ENCODE assay signal across 8 mouse cellular contexts in the genomic region with DNA sequence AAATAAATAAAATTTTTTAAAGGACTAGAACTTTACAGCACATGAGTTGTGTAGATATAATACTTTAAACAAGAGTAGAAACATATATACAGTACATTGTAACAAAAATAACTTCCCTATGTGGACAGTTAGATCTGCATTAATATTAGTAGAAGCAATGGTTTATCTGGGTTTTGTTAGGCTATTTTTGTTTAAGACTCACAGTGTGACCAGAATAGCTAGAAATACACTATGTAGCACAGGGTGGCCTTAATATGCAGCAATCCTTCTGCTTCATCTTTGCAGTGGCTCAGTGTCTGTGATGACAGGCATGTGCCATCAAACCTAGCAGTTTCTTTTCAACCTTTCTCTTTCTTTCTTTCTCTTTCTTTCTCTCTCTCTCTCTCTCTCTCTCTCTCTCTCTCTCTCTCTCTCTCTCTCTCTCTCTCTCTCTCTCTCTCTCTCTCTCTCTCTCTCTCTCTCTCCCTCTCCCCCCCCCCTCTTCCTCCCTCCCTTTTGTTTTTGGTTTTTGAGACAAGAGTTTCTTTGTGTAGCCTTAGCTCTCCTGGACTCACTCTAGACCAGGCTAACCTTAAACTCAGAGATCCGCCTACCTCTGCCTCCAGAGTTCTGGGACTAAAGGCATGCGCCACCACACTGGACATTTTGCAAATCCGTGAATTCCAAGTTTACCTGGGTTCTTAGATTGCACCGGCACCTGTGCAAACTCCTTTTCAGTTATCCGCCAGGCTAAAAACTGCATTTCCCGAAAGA. TPM values are rescaled to one million over a fixed set of nuclear protein-coding genes. Genes with fewer than 3 reads are reported as not detected.
DNase-seq lines count a peak whose midpoint lies in the region; ATAC-seq lines count a peak whose summit lies in the region.

No protein-coding gene starts in this region.

- H3K9me3 ChIP-seq in lung, embryonic 15.5 days: no peaks in the 10 kb centered on the region
- H3K9me3 ChIP-seq in embryonic facial prominence, embryonic 11.5 days (replicated peaks; ENCODE audit: control insufficient read depth, low read length): no peaks in the 10 kb centered on the region
- H3K9me3 ChIP-seq in intestine, embryonic 14.5 days (ENCODE audit: control insufficient read depth, low read length): no peaks in the 10 kb centered on the region
- H3K9me3 ChIP-seq in neural tube, embryonic 13.5 days: no peaks in the 10 kb centered on the region

- no peaks in the 10 kb centered on the region for H3K27me3 ChIP-seq in lung, embryonic 15.5 days
- no peaks in the 10 kb centered on the region for H3K27me3 ChIP-seq in embryonic facial prominence, embryonic 11.5 days (ENCODE audit: control insufficient read depth, insufficient read depth, low read length)
- no peaks in the 10 kb centered on the region for H3K27me3 ChIP-seq in intestine, embryonic 14.5 days (replicated peaks; ENCODE audit: control insufficient read depth, insufficient read depth, low read length)
- no peaks in the 10 kb centered on the region for H3K27me3 ChIP-seq in neural tube, embryonic 13.5 days

- ATAC-seq in lung, embryonic 15.5 days (ENCODE audit: borderline replicate concordance, extremely low read depth, low FRiP score, low TSS enrichment): peak; percentile 61; the same call in 1 of the 2 replicates
- ATAC-seq in embryonic facial prominence, embryonic 11.5 days (replicated peaks; ENCODE audit: insufficient number of reproducible peaks, low FRiP score, low TSS enrichment, low read depth): peak; percentile 71
- peak; percentile 63 for ATAC-seq in intestine, embryonic 14.5 days (replicated peaks; ENCODE audit: low FRiP score, low TSS enrichment, low read depth)
- peak; percentile 70 for ATAC-seq in neural tube, embryonic 13.5 days (ENCODE audit: low read depth)

- peaks cover 10% of the 10 kb centered on the region for H3K4me1 ChIP-seq in lung, embryonic 15.5 days
- no peaks in the 10 kb centered on the region for H3K4me1 ChIP-seq in embryonic facial prominence, embryonic 11.5 days (ENCODE audit: control insufficient read depth, insufficient read depth, low read length)
- peaks cover 9% of the 10 kb centered on the region for H3K4me1 ChIP-seq in intestine, embryonic 14.5 days (replicated peaks; ENCODE audit: control insufficient read depth, insufficient read depth, low read length)
- peaks cover 24% of the 10 kb centered on the region for H3K4me1 ChIP-seq in neural tube, embryonic 13.5 days (replicated peaks)

- DNase-seq in lung, postnatal 36 days: no peak
- DNase-seq in embryonic facial prominence, embryonic 11.5 days (ENCODE audit: low spot score): no peak
- no peak for DNase-seq in intestine, embryonic 14.5 days (ENCODE audit: low spot score)
- DNase-seq in layer of hippocampus, adult 9-10 months (ENCODE audit: low spot score): no peak
- no peak for DNase-seq in embryo, embryonic 10.5 days (ENCODE audit: low spot score)
- no peak for DNase-seq in layer of hippocampus, adult 8-10 months (ENCODE audit: low spot score in 2 of 2)

- peak overlapping the region; percentile 90 for H3K4me3 ChIP-seq in lung, embryonic 15.5 days
- peak overlapping the region; percentile 82 for H3K4me3 ChIP-seq in embryonic facial prominence, embryonic 11.5 days (ENCODE audit: low read depth, low read length)
- H3K4me3 ChIP-seq in intestine, embryonic 14.5 days (ENCODE audit: low read depth, low read length): peak overlapping the region; percentile 71
- H3K4me3 ChIP-seq in neural tube, embryonic 13.5 days: peak overlapping the region; percentile 71

- WGBS in lung, embryonic 15.5 days: 0% methylated on average over 6 of the region's 6 CpGs
- WGBS in embryonic facial prominence, embryonic 11.5 days: 0% methylated on average over 6 of the region's 6 CpGs
- WGBS in intestine, embryonic 14.5 days: 0% methylated on average over 6 of the region's 6 CpGs
- 1% methylated on average over 6 of the region's 6 CpGs for WGBS in neural tube, embryonic 13.5 days

- H3K9ac ChIP-seq in lung, embryonic 15.5 days: peak overlapping the region; percentile 84
- peak overlapping the region; percentile 85 for H3K9ac ChIP-seq in embryonic facial prominence, embryonic 11.5 days (replicated peaks; ENCODE audit: low read length)
- 0 out of 2 replicates have a peak overlapping the region, but pooled peaks have one; percentile 27 for H3K9ac ChIP-seq in intestine, embryonic 14.5 days (ENCODE audit: low read length)
- H3K9ac ChIP-seq in neural tube, embryonic 13.5 days: peak overlapping the region; percentile 87

- peaks cover 32% of the 10 kb centered on the region for H3K36me3 ChIP-seq in lung, embryonic 15.5 days
- peaks cover 10% of the 10 kb centered on the region for H3K36me3 ChIP-seq in embryonic facial prominence, embryonic 11.5 days (replicated peaks; ENCODE audit: control insufficient read depth, insufficient read depth, low read depth, low read length)
- peaks cover 35% of the 10 kb centered on the region for H3K36me3 ChIP-seq in intestine, embryonic 14.5 days (ENCODE audit: control insufficient read depth, insufficient read depth, low read length)
- H3K36me3 ChIP-seq in neural tube, embryonic 13.5 days: peaks cover 32% of the 10 kb centered on the region

- H3K4me2 ChIP-seq in lung, embryonic 15.5 days: peak overlapping the region; percentile 90
- peak overlapping the region; percentile 19 for H3K4me2 ChIP-seq in embryonic facial prominence, embryonic 11.5 days (ENCODE audit: low read depth, low read length)
- H3K4me2 ChIP-seq in intestine, embryonic 14.5 days (ENCODE audit: low read length): peak overlapping the region; percentile 53
- H3K4me2 ChIP-seq in neural tube, embryonic 13.5 days: peak overlapping the region; percentile 94

- H3K27ac ChIP-seq in lung, embryonic 15.5 days: peak overlapping the region; percentile 85; the same call in 1 of the 2 replicates
- no peak overlapping the region for H3K27ac ChIP-seq in embryonic facial prominence, embryonic 11.5 days (replicated peaks; ENCODE audit: low read depth, low read length)
- no peak overlapping the region for H3K27ac ChIP-seq in intestine, embryonic 14.5 days (ENCODE audit: low read depth)
- no peak overlapping the region for H3K27ac ChIP-seq in neural tube, embryonic 13.5 days (replicated peaks)

RNA-seq across cellular contexts. Expression of gene Psmc3, which starts 0.5 kb away (rescaled TPM):
- polyA plus RNA-seq in lung, embryonic 15.5 days (2015; fragmentation: Nextera tagmentation; extraction: Ambion mirVana): 254 and 278 TPM in 2 replicates
- 388 and 406 TPM in 2 replicates for polyA plus RNA-seq in embryonic facial prominence, embryonic 11.5 days (2014; fragmentation: Nextera tagmentation; extraction: Ambion mirVana)
- 280 and 322 TPM in 2 replicates for polyA plus RNA-seq in intestine, embryonic 14.5 days (2014; fragmentation: Nextera tagmentation; extraction: Ambion mirVana)
- 235 and 246 TPM in 2 replicates for polyA plus RNA-seq in neural tube, embryonic 13.5 days (2015; fragmentation: Nextera tagmentation; extraction: Ambion mirVana)
- 100 to 1,000 TPM; 180 to 209 (median 206) TPM for total RNA-seq in layer of hippocampus, adult 8-10 months (2022)

RNA-seq across cellular contexts. Expression of gene Slc39a13, which starts 16.9 kb away (rescaled TPM):
- 34.6 and 40.2 TPM in 2 replicates for polyA plus RNA-seq in lung, embryonic 15.5 days (2015; fragmentation: Nextera tagmentation; extraction: Ambion mirVana)
- polyA plus RNA-seq in embryonic facial prominence, embryonic 11.5 days (2014; fragmentation: Nextera tagmentation; extraction: Ambion mirVana): 22.0 and 22.1 TPM in 2 replicates
- polyA plus RNA-seq in intestine, embryonic 14.5 days (2014; fragmentation: Nextera tagmentation; extraction: Ambion mirVana): 29.7 and 32.3 TPM in 2 replicates
- polyA plus RNA-seq in neural tube, embryonic 13.5 days (2015; fragmentation: Nextera tagmentation; extraction: Ambion mirVana): 31.1 and 31.5 TPM in 2 replicates
- 10 to 100 TPM; 28.7 to 40.0 (median 33.1) TPM for total RNA-seq in layer of hippocampus, adult 8-10 months (2022)

RNA-seq across cellular contexts. Expression of gene Rapsn, which starts 17.9 kb away (rescaled TPM):
- 0.91 and 1.9 TPM in 2 replicates for polyA plus RNA-seq in lung, embryonic 15.5 days (2015; fragmentation: Nextera tagmentation; extraction: Ambion mirVana)
- 3.5 and 4.5 TPM in 2 replicates for polyA plus RNA-seq in embryonic facial prominence, embryonic 11.5 days (2014; fragmentation: Nextera tagmentation; extraction: Ambion mirVana)
- polyA plus RNA-seq in intestine, embryonic 14.5 days (2014; fragmentation: Nextera tagmentation; extraction: Ambion mirVana): 0.55 and 1.5 TPM in 2 replicates
- polyA plus RNA-seq in neural tube, embryonic 13.5 days (2015; fragmentation: Nextera tagmentation; extraction: Ambion mirVana): 2.1 and 3.0 TPM in 2 replicates
- under 1 TPM in 2 of 4 experiments, not detected in 2; 0.36 to 0.47 TPM for total RNA-seq in layer of hippocampus, adult 8-10 months (2022)

RNA-seq across cellular contexts. Expression of gene Spi1, which starts 28.8 kb away (rescaled TPM):
- 6.9 and 8.7 TPM in 2 replicates for polyA plus RNA-seq in lung, embryonic 15.5 days (2015; fragmentation: Nextera tagmentation; extraction: Ambion mirVana)
- polyA plus RNA-seq in embryonic facial prominence, embryonic 11.5 days (2014; fragmentation: Nextera tagmentation; extraction: Ambion mirVana): 3.0 and 3.6 TPM in 2 replicates
- 5.3 and 6.9 TPM in 2 replicates for polyA plus RNA-seq in intestine, embryonic 14.5 days (2014; fragmentation: Nextera tagmentation; extraction: Ambion mirVana)
- polyA plus RNA-seq in neural tube, embryonic 13.5 days (2015; fragmentation: Nextera tagmentation; extraction: Ambion mirVana): 5.2 and 6.0 TPM in 2 replicates
- total RNA-seq in layer of hippocampus, adult 8-10 months (2022): 10 to 100 TPM in 2 of 4 experiments, 1 to 10 TPM in 2; 3.8 to 17.2 (median 9.7) TPM

Comparison
In these comparisons a context has a peak if more than half of its experiments do, and no peak if none do; other contexts are left out.
1. H3K4me2 ChIP-seq: peak in every context shown above with its lines; median percentile 94 in neural tube, embryonic 13.5 days; 90 in lung, embryonic 15.5 days; 53 in intestine, embryonic 14.5 days; 19 in embryonic facial prominence, embryonic 11.5 days.
2. H3K9ac ChIP-seq: peak in every context shown above with its lines; median percentile 87 in neural tube, embryonic 13.5 days; 85 in embryonic facial prominence, embryonic 11.5 days; 84 in lung, embryonic 15.5 days; 27 in intestine, embryonic 14.5 days.